Mouse (Mus musculus) spleen, adult 2 months (tissue): ENCODE data around the gene Ccnl1.

ENCODE experiments used
- CTCF ChIP-seq: fragments of 200-500 bp; IDR thresholded peaks from 2 replicates; pipeline ENCODE4 v1.5.1; 2011; ENCODE audit warnings: mild to moderate bottlenecking, inconsistent platforms; ENCODE audit not compliant: insufficient read depth, insufficient read length, insufficient replicate concordance; ENCODE audit errors: extremely low read depth
- POLR2A ChIP-seq: fragments of 200-500 bp; IDR thresholded peaks from 2 replicates; pipeline ENCODE4 v1.6.1; 2011; ENCODE audit warnings: low read depth, low read length, inconsistent platforms

- TF ChIP-seq CTCF (no peak), POLR2A (no peak)
These were observed 19.8 kb downstream of the Ccnl1 start for GRCm38 (mm10) chr3:65938211-65938610.
